Mouse (Mus musculus) E14TG2a.4 (cell line): ENCODE results near the gene Anxa9.
"Not testable (repeated sequence)": the region's sequence is repeated elsewhere in the genome, so short reads cannot be mapped to it uniquely, and the experiment has no call there.

Experiments used
- H3K27me3 ChIP-seq: 2 replicates; pipeline ENCODE4 v1.6.1; 2014; ENCODE audit warnings: low read length, control low read depth; ENCODE audit not compliant: insufficient read depth
- H3K36me3 ChIP-seq: 2 replicates; pipeline ENCODE4 v1.6.1; 2014; ENCODE audit warnings: low read length, control low read depth; ENCODE audit not compliant: insufficient read depth
- H3K4me1 ChIP-seq: replicated peaks from 2 replicates; pipeline ENCODE4 v1.6.1; 2014; ENCODE audit warnings: low read depth, low read length, control low read depth
- H3K4me3 ChIP-seq: replicated peaks from 2 replicates; pipeline ENCODE4 v1.5.1; 2014; ENCODE audit warnings: mild to moderate bottlenecking, low read length
- H3K9me3 ChIP-seq: 2 replicates; pipeline ENCODE4 v1.6.1; 2014; ENCODE audit warnings: low read length, control low read depth
- CTCF ChIP-seq: conservative IDR thresholded peaks from 2 replicates; pipeline ENCODE4 v1.5.1; 2014; ENCODE audit warnings: low read length
- NANOG ChIP-seq: IDR thresholded peaks from 2 replicates; pipeline ENCODE4 v1.6.1; 2014; ENCODE audit warnings: borderline replicate concordance, low read length, mixed read lengths
- POU5F1 ChIP-seq: IDR thresholded peaks from 2 replicates; pipeline ENCODE4 v1.6.1; 2014; ENCODE audit warnings: low read length, borderline replicate concordance

Gene Anxa9

DNA sequence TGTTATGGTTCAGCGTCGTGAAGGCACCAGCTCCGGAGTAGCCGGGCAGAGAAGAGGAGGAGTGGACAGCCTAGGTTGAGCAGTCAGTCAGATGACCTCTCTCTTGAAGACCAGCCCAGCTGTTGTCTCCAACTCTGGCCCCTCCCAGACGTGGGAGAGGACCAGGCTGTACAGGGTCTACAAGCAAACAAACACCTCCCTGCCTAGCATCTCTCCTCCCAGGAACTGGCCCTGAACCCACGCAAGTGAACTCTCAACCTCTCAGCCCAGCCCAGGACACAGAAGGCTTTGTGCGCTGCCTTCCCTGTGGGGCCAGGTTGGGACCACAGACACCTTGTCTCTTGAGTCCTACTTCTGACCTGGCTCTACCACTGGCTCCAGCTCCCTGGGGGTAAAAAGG is at the start of gene Anxa9:
Anxa9 (minus strand) TSS at position 77 of the 400 bp plus-strand sequence.
- H3K27me3 ChIP-seq = no peaks in the 10 kb centered on the region
- no peaks in the 10 kb centered on the region for H3K4me1 ChIP-seq
- H3K36me3 ChIP-seq = peaks cover 8% of the 10 kb centered on the region; the same call in 1 of the 2 replicates
- peaks cover 67% of the 10 kb centered on the region for H3K9me3 ChIP-seq
- no peak within 1 kb of the TSS; the same call in 1 of the 2 replicates for H3K4me3 ChIP-seq
- no peak for TF ChIP-seq CTCF
- no peak for TF ChIP-seq NANOG
- no peak for TF ChIP-seq POU5F1

DNA sequence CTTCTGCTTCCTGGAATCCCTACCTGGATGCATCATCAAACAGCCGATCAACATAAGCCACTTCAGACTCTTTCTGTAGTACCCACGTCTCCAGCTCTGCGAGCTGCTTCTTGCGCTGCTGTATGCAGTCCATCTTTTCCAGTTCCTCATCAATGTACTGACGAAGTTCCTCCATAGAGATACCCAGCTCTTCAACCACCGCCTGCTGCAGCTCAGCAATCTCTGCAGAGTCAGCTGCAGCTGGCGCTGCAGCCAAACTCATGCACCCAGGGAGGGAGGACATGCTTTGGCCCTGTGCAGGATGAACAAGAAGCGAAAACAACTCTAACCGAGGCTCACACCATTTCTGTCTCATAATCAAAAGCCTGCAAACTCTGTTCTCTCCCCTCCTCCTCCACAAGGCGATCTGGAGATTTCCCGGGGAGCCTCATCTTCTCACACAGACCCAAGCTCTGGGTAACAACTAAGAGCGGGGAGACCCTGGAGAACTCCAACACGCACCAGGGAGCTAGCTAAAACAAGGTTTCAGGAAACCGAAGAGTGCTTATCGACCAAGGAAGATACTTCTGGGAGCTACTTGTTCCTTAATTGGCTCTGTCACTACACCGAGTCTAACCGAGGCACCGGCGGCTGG is 49.1 kb upstream of the Anxa9 start:
- not testable (repeated sequence) for H3K27me3 ChIP-seq, H3K9me3 ChIP-seq
- Histone ChIP-seq H3K4me3 (peak overlapping the region; percentile 75), H3K4me1 (peaks cover 14% of the 10 kb centered on the region), H3K36me3 (peaks cover 34% of the 10 kb centered on the region)

DNA sequence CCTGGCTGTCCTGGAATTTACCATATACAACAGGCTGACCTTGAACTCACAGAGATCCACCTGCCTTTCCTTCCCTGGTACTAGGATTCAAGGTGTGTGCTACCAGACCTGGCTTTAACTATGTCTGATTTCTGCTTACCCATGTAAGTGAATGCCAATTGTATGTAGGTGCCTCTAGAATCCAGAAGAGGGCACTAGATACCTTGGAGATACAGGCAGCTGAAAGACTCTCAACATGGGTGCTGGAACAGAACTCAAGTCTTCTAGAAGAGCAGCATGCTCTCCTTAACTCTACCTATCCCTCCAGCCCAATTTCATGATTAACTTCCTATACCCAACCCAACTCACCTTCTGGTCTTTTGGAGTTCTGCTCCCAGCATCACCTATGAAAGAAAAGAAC is 42.5 kb upstream of the Anxa9 start:
- no peaks in the 10 kb centered on the region for H3K27me3 ChIP-seq
- H3K36me3 ChIP-seq = peaks cover 90% of the 10 kb centered on the region
- H3K4me1 ChIP-seq = peaks cover 40% of the 10 kb centered on the region
- TF ChIP-seq NANOG (no peak), POU5F1 (no peak), CTCF (peak; percentile 52)
- no peak overlapping the region for H3K4me3 ChIP-seq
- no peaks in the 10 kb centered on the region for H3K9me3 ChIP-seq

DNA sequence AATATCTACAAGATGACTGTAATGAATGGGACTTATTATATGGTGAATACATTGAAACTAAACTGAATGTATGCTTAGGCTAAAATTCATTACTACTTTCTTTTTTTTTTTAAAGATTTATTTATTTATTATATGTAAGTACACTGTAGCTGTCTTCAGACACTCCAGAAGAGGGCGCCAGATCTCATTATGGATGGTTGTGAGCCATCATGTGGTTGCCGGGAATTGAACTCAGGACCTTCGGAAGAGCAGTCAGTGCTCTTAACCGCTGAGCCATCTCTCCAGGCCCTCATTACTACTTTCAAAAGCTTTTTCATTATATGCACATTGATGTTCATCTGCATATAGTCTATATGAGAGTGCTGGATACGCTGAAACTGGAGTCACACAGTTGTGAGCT is 41.4 kb upstream of the Anxa9 start:
- H3K4me3 ChIP-seq, H3K9me3 ChIP-seq, H3K27me3 ChIP-seq: not testable (repeated sequence)
- Histone ChIP-seq H3K4me1 (peaks cover 46% of the 10 kb centered on the region), H3K36me3 (peaks cover 89% of the 10 kb centered on the region)
- peak; percentile 7; the same call in 1 of the 2 replicates for TF ChIP-seq CTCF

DNA sequence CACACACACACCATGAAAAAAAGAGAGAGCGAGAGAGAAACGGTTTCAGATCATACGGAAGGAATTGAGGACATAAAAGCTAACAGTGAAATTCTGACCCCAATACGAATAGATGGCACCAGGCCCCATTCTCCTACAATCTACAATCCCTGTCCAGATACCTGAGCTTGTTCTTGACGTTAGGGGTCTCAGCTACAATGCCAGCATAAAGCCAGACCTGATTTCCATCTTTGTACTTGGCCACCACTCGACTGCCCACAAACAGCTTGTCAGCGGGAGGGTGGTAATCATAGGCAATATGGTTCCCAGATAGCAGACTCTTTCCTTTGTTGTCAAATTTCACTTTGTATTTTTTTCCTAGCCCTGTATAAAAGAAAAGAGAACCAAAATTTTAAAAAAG is 39.5 kb upstream of the Anxa9 start:
- no peaks in the 10 kb centered on the region for H3K27me3 ChIP-seq
- TF ChIP-seq NANOG (no peak), POU5F1 (no peak), CTCF (no peak)
- H3K36me3 ChIP-seq = peaks cover 90% of the 10 kb centered on the region
- H3K4me3 ChIP-seq = no peak overlapping the region
- H3K9me3 ChIP-seq = no peaks in the 10 kb centered on the region
- H3K4me1 ChIP-seq = peaks cover 58% of the 10 kb centered on the region

DNA sequence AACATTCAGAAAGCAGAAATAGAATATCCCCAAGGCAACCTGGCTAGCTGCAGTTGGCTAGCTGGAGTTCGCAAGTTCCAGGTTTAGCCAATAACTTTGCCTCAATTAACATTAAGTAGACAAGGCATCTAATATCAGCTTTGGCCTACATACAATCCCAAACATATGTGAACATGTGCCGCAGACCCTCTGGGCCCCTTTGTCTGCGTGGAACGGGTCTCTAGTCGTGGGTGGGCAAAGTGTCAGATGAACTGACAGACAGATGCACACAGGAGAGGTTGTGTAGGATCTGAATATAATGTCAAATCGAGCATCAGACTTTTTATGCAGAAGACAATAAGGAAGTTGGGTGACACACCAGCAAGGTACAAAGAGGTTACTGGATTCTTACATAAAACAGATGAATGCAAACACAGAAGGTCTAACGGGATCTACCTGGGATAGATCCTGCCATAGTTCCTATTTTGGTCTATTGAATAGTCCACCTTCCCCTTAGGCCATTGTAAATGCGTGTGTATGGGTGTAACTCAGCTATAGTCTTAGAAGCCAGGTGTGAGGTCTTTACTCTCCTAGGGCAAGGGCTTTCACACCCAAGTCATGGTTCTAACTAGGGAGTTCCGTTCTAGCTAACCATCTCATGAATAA is 36.5 kb upstream of the Anxa9 start:
- peaks cover 88% of the 10 kb centered on the region for H3K4me1 ChIP-seq
- H3K27me3 ChIP-seq, H3K4me3 ChIP-seq, H3K9me3 ChIP-seq: not testable (repeated sequence)
- H3K36me3 ChIP-seq = peaks cover 92% of the 10 kb centered on the region

DNA sequence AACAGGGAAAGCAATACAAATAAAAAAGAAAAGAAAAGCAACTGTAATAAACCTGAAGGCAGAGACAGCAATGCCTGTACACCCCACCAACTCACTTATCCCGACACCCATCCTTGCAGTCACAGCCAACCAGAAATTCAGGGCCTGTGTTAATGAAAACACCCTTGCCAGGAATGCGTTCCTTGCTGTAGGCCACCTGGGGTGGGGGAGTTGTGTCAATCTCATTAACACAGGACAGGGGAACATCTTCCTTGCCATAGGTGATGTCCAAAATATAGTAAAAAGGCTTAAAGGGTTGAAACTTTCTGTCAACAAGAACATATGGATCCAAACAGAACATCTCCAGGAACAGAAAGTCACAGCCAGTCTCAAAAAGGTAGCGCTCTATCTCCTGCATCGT is 31.3 kb upstream of the Anxa9 start:
- H3K4me1 ChIP-seq = peaks cover 67% of the 10 kb centered on the region
- H3K9me3 ChIP-seq = no peaks in the 10 kb centered on the region
- H3K36me3 ChIP-seq = peaks cover 100% of the 10 kb centered on the region
- no peaks in the 10 kb centered on the region for H3K27me3 ChIP-seq
- TF ChIP-seq CTCF (no peak), NANOG (no peak), POU5F1 (no peak)
- no peak overlapping the region for H3K4me3 ChIP-seq

DNA sequence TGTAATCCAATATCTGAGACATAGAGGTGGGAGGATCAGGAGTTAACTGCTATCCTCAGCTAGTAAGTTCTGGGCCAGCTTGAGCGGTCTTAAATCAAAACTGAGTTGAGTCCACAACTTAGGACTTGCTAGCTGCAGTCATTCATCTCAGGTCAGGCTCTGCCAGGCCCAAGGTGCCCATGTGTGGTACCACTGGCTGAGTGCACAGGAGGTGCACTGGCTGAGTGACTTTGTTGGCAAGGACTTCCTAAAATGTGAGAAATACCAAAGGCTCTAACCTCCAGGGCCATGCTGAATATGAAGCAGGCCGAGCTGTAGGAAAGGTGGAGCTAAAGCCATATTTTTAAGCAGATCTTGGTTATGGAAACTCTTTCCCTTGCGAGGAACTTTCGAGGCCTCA is 30.4 kb upstream of the Anxa9 start:
- TF ChIP-seq POU5F1 = no peak
- no peak for TF ChIP-seq NANOG
- TF ChIP-seq CTCF = no peak
- Histone ChIP-seq H3K4me1 (peaks cover 57% of the 10 kb centered on the region), H3K9me3 (no peaks in the 10 kb centered on the region), H3K27me3 (no peaks in the 10 kb centered on the region), H3K4me3 (no peak overlapping the region), H3K36me3 (peaks cover 100% of the 10 kb centered on the region)

DNA sequence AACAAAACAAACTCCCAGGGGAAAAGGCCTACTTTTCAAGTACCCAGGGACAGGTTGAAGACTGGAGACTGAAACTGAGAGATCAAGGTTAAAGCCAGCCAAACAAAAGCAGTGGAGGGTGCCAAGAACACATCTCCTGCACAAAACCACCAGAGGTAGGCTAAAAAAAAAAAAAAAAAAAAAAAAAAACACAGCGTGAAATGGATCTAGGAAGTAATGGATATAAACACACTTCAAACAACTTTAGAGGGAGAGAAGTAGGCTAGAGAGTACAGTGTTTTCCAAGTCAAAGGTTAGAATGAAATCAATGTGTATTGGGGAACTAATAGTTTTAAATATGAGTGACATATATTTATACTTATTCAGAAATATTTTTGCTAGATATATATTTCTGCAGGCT is 24.6 kb upstream of the Anxa9 start:
- TF ChIP-seq NANOG (no peak), CTCF (no peak), POU5F1 (no peak)

More for the DNA sequence above, 24.6 kb upstream of the Anxa9 start:
- no peaks in the 10 kb centered on the region for H3K9me3 ChIP-seq
- no peaks in the 10 kb centered on the region for H3K27me3 ChIP-seq
- peaks cover 99% of the 10 kb centered on the region for H3K36me3 ChIP-seq
- H3K4me3 ChIP-seq = no peak overlapping the region
- H3K4me1 ChIP-seq = peaks cover 2% of the 10 kb centered on the region; the same call in 1 of the 2 replicates
